Mouse (Mus musculus): ENCODE results near the gene Cnnm3.

Cnnm3 gene

GRCm38 (mm10) chr1:36558031-36558993 lies 46.6 kb downstream of the Cnnm3 start, which contains the start of gene Sema4c:
Gene Sema4c (minus strand): TSS chr1:36558349.
- peak; percentile 79 for DNase-seq (ENCODE audit: low spot score)

DNA sequence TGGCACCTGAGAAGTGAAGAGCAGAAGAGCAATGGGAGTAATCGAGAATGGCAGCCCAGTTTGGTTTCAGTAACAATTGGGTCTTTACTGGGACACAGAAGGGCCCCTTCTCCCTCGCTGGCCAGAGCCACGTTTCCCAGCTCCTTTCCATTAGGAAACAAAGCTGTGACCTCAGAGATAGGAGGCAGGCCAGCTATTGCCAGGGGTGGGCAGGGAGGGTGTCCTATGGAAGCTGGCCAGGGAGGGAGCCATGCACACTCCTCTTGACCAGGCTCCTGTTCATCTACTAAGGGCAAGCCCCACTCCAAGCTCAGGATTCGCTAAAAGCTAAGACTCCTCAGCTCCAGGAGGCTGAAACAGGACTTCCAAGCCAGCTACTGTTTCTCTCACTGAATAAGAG lies 47.6 kb downstream of the Cnnm3 start:
- DNase-seq (ENCODE audit: low spot score), result no peak

DNA sequence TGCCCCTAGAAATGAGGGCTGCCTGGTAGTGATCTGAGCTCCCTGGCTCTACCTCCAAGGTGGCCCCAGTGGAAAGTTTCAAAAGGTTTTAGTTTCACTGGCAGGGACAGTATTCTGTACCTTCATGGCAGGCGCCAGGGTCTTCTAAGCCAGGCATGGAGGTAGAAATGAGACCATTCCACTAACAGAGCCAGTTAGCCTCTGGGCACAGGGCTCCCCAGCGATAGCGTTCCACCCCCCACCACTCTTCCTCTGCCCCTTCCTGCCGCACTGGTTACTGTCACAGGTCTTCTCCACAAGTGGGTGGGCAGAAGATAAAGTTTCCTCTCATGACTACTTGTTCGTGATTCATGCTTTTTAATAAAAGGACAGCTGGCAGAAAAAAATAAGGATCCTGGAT lies 48.2 kb downstream of the Cnnm3 start:
- DNase-seq (ENCODE audit: low spot score), result no peak

- no peak for DNase-seq (ENCODE audit: low spot score)
Observed at GRCm38 (mm10) chr1:36560903-36561302, 49.2 kb downstream of the Cnnm3 start.

GRCm38 (mm10) chr1:36562388-36562787 lies 50.7 kb downstream of the Cnnm3 start:
- no peak for DNase-seq (ENCODE audit: low spot score)

DNA sequence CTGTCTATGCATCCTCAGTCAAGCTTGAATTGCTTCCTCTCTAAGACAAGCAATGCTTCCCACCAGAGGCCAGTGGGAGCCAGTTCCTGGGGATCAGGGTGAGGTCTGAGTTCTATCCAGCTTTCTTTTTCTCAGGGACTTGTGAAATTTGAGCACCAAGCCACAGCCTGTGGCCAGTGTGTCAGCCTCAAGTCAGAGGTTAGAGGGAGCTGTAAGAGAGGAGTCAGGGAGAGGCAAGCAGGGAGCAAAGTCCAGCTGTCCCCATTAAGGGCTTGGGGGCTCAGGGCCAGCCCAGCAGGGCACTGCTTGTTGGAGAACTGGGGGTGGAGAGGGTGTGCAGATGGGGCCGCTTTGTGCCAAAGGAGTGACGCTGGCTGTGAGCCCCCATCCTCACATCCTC lies 51.5 kb downstream of the Cnnm3 start:
- no peak for DNase-seq (ENCODE audit: low spot score)

DNA sequence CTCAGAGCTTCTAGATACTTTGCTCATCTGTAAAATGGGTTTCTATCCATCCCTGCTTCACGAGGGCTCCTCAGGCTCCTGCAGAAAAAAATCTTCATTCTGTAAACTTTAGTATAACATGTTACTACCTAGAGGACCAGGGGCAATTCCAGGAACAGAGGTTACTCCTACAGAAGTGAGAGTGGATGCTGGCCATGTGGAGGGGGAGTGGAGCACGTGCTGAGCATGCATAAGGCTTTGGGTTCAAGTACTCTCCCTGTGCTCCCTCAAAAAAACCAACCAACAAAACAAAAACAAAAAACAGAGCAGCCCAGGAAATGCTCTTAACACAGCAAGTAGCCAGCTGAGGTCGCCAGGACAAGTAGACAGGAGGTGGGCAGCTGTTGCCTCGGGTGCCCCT lies 52.0 kb downstream of the Cnnm3 start:
- DNase-seq (ENCODE audit: low spot score), result no peak

DNA sequence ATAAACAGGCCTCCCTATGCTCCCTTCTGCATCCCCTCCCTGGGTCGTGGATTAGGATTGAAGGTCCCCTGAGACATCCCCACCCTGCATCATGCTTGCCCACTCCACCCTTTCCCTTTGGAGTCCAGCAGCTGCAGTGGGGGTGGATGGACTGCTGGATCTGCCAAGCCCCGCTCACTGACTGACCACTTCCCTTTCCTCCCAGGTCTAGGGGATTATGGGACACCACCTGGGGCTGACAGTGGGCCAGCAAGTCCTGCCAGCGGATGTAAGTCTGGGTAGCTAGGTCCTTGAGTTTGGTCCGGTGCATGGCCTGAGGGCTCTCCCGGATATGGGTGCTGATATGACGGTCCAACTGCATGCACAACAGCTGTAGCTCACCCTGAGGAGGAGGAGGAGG lies 52.4 kb downstream of the Cnnm3 start:
- no peak for DNase-seq (ENCODE audit: low spot score)

GRCm38 (mm10) chr1:36566425-36566824 lies 54.8 kb downstream of the Cnnm3 start:
- DNase-seq (ENCODE audit: low spot score), result no peak

DNA sequence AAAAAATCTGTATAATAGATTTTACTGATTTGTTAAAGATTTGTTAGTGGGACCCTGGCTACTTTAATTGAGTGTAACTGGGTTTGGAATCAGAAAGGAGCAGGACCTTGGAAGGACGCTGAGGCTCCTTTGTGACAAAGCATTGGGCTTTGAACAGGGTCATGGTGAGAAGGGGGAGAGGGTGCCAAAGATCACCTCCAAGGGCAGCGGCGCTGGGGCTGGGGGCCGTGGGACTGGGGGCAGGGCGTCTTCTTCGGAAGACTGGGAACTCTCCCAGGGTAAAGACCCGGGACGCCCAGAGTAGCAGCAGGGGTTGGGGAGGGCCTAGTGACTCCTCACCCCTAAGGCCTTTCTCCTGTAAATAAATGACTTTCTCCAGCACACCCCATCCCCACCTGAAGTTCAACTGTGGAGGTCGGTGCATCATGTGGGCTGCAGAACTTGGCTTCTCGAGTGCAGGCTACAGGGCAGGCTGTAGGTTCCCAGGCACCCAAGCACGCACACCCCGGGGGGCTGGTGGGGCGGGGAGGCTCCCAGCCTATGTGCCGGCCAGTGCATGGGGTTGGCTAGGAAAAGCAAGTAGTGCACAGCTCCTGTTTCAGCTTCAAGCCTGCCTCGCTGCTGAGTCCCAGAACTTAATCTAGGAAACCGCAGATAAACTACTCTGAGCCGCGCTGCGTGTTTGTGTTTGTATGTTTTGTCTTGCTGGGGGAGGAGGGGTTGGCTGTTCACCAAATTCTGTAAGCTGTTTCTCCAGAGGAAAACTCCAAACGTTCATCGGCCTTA lies 56.3 kb downstream of the Cnnm3 start:
- DNase-seq (ENCODE audit: low spot score), result no peak

DNA sequence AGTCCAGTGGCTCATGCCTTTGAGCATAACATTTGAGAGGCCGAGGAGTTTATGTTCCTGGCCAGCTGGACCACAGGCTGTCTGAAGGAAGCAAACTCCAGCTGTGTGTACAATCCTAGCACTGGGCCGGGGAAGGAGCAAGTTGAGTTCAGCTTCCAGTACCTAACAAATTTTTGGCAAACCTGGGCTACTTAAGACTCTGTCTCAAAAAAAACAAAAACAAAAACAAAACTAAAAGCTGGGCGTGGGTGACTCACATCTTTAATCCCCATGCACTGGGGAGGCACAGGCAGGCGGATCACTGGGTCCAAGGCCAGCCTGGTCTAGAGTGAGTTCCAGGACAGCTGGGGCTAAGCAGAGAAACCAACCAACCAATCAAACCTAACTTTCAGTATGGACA lies 57.1 kb downstream of the Cnnm3 start:
- no peak for DNase-seq (ENCODE audit: low spot score)

DNA sequence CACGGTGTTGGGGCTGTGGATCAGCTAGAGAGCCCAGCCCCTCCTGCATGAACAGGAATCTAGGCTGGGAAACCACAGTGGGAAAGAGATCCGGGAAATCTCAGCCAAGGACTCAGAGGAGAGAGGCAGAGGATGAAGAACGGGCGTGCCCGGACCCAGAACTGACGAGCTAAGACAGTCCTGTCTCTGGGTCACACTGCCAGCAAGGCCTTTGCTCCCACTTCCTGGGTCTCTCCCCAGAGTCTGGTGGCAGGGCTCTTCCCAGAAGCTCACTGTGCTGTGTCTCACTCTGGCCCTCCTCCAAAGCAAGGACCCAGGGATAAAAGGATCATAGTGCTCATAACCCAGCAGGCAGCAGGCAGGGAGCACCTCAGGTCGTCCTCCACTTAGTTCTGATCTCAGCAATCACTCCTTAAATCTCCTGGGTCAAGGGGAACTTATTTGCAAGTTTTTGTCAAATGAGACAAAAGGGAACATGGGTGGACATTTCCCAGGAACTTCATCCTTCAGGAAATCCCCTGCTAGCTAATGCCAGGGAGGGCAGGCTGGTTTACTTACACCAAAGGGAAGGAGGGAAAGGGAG lies 58.1 kb downstream of the Cnnm3 start:
- DNase-seq (ENCODE audit: low spot score), result no peak

- no peak for DNase-seq (ENCODE audit: low spot score)
Observed at GRCm38 (mm10) chr1:36570320-36570719, 58.7 kb downstream of the Cnnm3 start.

GRCm38 (mm10) chr1:36571627-36572026 lies 60.0 kb downstream of the Cnnm3 start:
- DNase-seq (ENCODE audit: low spot score), result no peak

DNA sequence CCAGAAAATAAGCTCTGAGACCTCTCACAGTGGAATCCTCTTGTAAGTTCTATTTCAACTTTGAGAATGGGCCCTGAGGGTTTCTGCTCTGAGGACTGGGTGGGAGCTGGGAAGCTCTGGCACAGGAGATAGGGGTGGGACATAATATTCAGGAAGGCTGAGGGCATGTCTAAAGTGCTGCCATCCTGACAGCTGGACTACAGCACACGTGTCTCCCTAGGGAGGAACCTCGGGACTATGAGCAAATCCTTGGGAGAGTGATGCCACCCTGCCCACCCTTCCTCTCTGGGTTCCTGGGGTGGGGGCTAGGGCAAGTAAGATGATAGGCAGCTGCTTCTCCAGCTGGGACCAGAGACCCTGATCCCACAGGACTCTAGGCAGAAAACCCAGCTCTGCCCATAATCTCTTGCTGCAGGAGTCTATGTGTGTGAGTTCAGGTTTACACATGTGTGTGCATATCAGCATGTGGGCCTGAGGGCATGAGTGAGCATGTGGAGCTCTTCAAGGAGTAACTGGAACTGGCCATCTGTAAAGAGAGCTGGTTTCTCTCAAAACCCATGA lies 60.6 kb downstream of the Cnnm3 start:
- no peak for DNase-seq (ENCODE audit: low spot score)

- no peak for DNase-seq (ENCODE audit: low spot score)
Observed at GRCm38 (mm10) chr1:36572709-36573108, 61.0 kb downstream of the Cnnm3 start.

DNA sequence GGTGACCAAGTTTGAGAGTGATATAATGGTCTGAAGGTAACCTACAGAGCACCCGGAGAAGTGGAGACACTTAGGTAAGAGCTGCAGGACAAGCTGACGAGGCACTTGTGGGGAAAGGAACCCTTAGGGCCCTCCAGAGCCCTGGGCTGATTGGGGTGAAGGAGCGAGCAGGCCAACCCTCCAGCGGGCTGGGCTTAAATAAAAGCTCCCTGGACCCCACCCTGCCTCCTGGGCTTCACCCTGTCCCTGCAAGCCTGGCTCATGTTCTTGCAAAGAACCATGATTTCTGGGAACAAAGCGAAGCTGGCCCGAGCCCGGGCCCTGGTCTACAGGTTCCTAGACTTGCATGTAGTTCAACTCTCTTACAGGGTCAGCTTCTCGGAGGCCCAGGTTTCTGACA lies 61.9 kb downstream of the Cnnm3 start:
- DNase-seq (ENCODE audit: low spot score), result no peak

DNA sequence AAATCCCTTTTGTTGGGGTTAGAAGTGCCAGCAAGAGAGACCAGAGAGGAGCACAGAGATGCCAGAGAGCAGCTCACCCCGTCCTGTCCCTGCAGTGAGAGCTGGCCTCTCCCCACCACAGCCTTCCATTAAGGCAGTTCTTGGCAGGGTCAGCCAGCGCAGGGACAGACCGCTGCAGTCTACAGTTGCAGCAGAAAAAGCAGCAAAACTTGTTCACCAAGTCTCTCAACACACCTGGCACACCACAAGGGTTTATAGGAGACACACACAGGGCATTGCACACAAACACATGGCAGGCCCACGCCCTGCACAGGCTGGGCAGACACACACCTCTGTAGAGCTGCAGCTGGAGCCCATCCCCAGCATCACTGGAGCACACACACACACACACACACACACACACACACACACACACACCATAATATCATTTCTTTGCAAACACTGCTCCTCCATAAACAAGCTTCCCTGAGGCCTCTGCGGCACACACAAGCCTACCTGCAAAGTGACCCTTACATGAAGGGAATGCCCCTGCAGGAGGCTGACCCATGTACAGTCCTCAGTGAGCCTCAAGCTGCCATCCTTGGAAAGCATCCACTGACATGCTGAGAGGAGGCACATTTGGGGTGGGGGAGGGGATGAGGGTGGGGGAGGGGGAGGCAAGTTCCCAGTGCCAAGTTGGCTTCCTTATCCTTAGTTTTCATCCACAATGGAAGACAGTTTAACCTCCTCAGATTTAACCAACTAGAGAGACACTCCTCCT lies 62.7 kb downstream of the Cnnm3 start:
- peak; percentile 65 for DNase-seq (ENCODE audit: low spot score)

DNA sequence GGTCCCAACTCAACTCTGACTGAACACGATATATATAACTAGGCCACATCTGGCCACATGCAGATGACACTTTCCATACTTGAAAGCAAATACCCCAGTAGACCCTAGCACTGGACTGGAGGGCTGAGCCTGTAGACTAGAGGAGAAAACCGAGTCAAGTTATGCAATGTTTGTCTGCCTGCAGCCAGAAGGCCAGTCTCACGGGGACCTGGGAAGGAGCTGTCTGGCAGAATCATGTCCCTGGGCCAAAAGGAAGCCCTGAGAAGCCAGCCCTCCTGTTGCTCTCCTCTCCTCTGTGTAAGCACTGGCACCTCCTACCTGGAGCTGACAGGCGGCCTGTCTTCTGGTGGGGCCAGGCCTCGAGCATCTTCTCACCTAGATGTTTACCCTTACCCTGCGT lies 63.7 kb downstream of the Cnnm3 start:
- DNase-seq (ENCODE audit: low spot score), result no peak

DNA sequence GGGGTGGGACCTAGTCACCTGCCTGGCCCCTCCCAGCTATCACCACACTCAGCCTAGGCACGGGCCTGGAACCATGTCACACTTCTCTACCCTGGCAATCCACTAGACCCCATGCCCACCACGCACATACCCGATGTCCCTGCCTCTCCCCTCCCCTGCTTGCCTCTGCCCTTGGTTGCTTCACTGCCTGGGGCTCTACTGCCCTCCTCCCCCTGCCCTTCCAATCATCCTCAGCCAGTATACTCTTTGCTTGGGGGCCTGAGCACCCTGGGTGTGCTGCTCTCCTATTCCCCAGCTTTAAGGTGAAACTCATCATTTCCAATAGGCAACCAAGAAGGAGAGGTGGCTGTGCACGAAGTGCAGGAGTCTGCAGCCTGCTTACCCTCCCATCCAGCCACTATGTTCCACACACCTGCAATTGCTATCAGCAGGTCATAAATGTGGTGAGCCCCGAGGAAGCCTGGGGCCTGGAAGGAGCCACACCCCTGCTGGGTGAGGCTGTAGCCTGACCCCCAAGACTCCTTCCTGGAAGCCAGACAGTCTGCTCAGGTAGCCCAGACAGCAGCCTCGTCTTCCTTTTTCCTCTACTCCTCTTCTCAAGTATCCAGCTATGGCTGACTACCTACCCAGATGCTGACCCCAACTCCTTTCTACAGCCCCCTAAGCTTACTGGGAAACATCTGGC lies 65.5 kb downstream of the Cnnm3 start:
- DNase-seq (ENCODE audit: low spot score), result no peak
